Mouse (Mus musculus): ENCODE results near the gene Ceacam1.
"Not testable (repeated sequence)": the region's sequence is repeated elsewhere in the genome, so short reads cannot be mapped to it uniquely, and the experiment has no call there.

GRCm38 (mm10) chr7:25426380-25426779, 51.0 kb downstream of the Ceacam1 start:
- not testable (repeated sequence) for TF ChIP-seq CTCF (IDR thresholded peaks at IDR 0.05; ENCODE audit: control insufficient read depth, insufficient read depth, low read length); POLR2A (IDR thresholded peaks at IDR 0.05; ENCODE audit: borderline replicate concordance, control insufficient read depth, low read depth, low read length)

Measured in bone marrow, adult 2 months (tissue).